Mouse (Mus musculus): ENCODE results near the gene Negr1. TPM values are rescaled to one million over a fixed set of nuclear protein-coding genes. Genes with fewer than 3 reads are reported as not detected.

The Negr1 gene
- polyA plus RNA-seq, 1 experiment from 2014 or later, result 0.12 TPM

DNA sequence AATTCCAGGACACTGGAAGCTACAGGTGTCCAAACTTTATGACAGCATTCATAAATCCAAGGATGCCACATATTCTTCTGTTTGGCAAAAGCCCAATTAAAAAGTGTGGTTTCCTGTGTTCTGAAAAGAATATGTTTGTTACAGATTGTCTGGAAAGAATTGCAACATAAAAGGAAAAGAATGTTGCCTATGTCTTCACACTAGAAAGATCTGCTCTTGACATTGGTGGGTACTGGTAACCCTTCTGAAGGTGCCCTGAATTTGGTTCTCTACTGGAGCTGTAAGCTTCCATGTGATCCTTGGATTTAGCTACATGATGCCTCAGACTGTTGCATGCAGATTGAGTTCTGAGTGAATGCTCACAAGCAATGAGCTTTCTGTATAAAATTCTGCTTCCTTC lies 718.1 kb downstream of the Negr1 start:
- no peaks in the 10 kb centered on the region for H3K4me1 ChIP-seq (replicated peaks)
- no peak overlapping the region for H3K27ac ChIP-seq
- H3K9ac ChIP-seq, result no peak overlapping the region
- no peaks in the 10 kb centered on the region for H3K9me3 ChIP-seq (replicated peaks)
- no peak overlapping the region for H3K4me3 ChIP-seq (replicated peaks)
- DNase-seq (no peak), ATAC-seq (ENCODE audit: low read depth) (no peak)
- no peak overlapping the region for H3K4me2 ChIP-seq
- no peaks in the 10 kb centered on the region for H3K27me3 ChIP-seq
- H3K36me3 ChIP-seq, result no peaks in the 10 kb centered on the region

DNA sequence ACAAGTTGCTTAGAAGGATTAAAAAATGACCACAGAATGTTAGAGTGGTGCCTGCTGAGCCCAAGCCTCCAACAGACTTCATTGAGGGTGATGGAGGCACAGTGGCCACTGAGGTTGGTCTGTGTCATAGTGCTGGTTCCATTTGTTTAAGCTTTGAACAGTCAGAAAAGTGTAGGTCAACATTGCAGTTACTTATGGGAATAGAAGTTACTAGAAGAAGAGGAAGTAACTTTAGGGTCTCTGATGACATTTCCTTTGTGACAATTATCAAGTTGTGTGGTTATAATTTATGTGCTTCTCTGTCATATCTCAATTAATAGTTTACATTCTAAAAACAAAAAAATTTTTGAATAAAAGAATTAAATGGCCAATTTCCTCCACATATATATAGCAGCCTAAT lies 719.7 kb downstream of the Negr1 start:
- Histone ChIP-seq H3K9ac (no peak overlapping the region), H3K27ac (no peak overlapping the region), H3K4me3 (replicated peaks) (no peak overlapping the region), H3K4me1 (replicated peaks) (no peaks in the 10 kb centered on the region), H3K27me3 (no peaks in the 10 kb centered on the region), H3K36me3 (no peaks in the 10 kb centered on the region), H3K9me3 (replicated peaks) (no peaks in the 10 kb centered on the region), H3K4me2 (no peak overlapping the region)
- DNase-seq, result no peak
- ATAC-seq (ENCODE audit: low read depth), result no peak

DNA sequence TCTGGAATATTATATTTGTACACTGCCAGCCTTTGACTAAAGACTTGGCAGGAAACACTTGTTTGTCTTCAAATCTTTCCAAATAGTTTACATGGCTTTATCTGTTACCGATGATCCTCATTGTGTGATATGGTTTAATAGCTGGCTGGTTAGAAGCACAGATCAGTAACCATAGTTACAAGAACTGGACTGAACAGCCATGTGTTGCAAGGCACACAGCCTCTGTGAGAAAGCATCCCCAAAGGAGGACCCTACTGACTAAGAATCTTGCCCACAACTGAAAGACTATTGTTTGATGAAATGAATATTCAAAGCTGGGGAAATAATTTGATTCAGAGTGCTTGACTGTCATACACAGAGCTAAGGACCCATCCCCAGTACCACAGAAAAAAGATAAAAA lies 729.7 kb downstream of the Negr1 start:
- Histone ChIP-seq H3K4me2 (no peak overlapping the region), H3K27ac (no peak overlapping the region), H3K27me3 (no peaks in the 10 kb centered on the region), H3K9ac (no peak overlapping the region), H3K36me3 (no peaks in the 10 kb centered on the region), H3K9me3 (replicated peaks) (no peaks in the 10 kb centered on the region), H3K4me1 (replicated peaks) (no peaks in the 10 kb centered on the region), H3K4me3 (replicated peaks) (no peak overlapping the region)
- ATAC-seq (ENCODE audit: low read depth) (no peak), DNase-seq (no peak)
- WGBS (ENCODE audit: insufficient replicate concordance), result 78% methylated on average over 1 of the region's 1 CpGs

DNA sequence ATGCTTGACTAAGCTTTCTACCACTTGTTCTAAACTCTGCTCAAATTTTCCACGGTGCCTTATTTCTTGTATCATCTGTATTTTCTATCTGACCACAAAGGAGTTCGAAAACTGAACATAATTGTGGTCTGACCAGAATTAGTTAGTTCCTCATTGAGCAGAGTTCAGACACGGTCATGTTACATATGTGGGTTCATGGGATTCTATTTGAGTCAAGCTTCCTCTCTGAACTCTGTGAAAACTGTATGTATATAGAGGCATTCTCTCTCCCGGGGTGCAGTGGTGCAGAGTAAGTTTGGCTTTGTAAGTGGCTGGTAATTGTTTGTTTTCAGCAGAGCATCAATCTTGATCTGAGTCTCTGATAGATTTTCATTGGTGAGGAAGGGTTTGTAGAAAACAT lies 735.6 kb downstream of the Negr1 start:
- WGBS (ENCODE audit: insufficient replicate concordance), result 29% methylated on average over 4 of the region's 4 CpGs
- no peaks in the 10 kb centered on the region for H3K9me3 ChIP-seq (replicated peaks)
- ATAC-seq (ENCODE audit: low read depth) (no peak), DNase-seq (no peak)
- no peaks in the 10 kb centered on the region for H3K4me1 ChIP-seq (replicated peaks)
- no peaks in the 10 kb centered on the region for H3K36me3 ChIP-seq
- no peaks in the 10 kb centered on the region for H3K27me3 ChIP-seq
- H3K9ac ChIP-seq, result no peak overlapping the region
- H3K4me3 ChIP-seq (replicated peaks), result no peak overlapping the region
- no peak overlapping the region for H3K27ac ChIP-seq
- H3K4me2 ChIP-seq, result no peak overlapping the region

DNA sequence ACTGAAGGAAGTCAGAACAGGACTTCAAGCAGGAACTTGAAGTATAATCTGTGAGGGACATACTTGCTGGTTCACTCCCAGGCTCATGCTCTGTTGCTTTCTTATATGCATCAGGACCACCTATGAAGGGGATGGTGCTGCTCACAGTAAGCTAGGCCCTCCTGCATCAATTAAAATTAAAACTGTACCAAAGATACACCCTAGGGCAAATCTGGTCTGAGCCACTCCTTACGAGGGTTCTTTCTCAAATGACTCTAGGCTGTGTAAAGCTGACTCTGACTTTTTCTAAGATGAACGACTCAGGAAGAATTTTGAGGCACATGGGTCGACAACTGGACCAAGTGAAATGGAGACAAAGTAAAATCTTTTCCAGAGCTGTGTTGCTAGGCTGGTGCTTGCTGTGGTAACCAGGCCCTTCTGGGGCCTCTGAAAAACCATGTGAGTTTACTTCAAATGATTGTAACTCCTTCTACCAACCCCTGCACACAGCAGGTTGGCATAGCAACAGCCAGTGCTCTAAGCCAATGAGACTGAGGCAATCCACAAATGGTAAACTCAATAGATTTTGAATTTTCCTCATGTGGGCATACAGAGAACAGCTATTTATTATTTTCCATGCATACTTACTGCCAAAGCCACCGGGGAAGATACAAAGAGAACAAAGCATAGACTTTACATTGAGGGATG lies 742.0 kb downstream of the Negr1 start:
- H3K4me1 ChIP-seq (replicated peaks), result no peaks in the 10 kb centered on the region
- DNase-seq, result no peak
- WGBS (ENCODE audit: insufficient replicate concordance), result 46% methylated on average over 4 of the region's 4 CpGs

DNA sequence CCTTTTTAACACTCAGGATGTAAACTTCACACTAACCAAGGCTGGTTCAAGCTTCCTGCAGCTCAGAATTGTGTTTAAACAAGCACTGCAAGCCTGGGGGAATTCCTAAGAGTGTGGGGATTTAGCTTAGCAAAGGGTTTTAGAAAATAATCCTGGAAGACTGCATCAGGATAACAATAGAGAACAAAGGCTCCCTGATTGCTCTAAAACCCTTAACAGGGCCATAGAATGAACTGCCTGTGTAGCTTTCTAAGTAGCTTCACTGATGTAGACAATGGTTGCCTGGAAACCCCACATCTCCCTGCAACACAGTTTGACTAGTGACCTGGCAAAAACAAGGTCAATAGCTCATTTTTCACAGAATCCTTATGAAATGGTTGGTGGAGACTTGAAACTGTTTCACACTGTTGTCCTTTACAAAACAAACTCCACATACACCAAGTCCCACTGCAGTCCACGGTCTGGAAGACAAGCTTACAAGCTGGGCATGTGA lies 759.5 kb downstream of the Negr1 start:
- Histone ChIP-seq H3K4me2 (no peak overlapping the region), H3K27ac (no peak overlapping the region), H3K4me1 (replicated peaks) (no peaks in the 10 kb centered on the region), H3K4me3 (replicated peaks) (no peak overlapping the region), H3K27me3 (no peaks in the 10 kb centered on the region), H3K36me3 (no peaks in the 10 kb centered on the region), H3K9ac (no peak overlapping the region), H3K9me3 (replicated peaks) (no peaks in the 10 kb centered on the region)
- WGBS (ENCODE audit: insufficient replicate concordance), result 38% methylated on average over 1 of the region's 1 CpGs
- no peak for DNase-seq
- ATAC-seq (ENCODE audit: low read depth), result no peak

More for the DNA sequence above, 742.0 kb downstream of the Negr1 start:
- Histone ChIP-seq H3K9ac (no peak overlapping the region), H3K9me3 (replicated peaks) (no peaks in the 10 kb centered on the region), H3K36me3 (no peaks in the 10 kb centered on the region), H3K27ac (no peak overlapping the region), H3K4me2 (no peak overlapping the region), H3K27me3 (no peaks in the 10 kb centered on the region), H3K4me3 (replicated peaks) (no peak overlapping the region)
- no peak for ATAC-seq (ENCODE audit: low read depth)

DNA sequence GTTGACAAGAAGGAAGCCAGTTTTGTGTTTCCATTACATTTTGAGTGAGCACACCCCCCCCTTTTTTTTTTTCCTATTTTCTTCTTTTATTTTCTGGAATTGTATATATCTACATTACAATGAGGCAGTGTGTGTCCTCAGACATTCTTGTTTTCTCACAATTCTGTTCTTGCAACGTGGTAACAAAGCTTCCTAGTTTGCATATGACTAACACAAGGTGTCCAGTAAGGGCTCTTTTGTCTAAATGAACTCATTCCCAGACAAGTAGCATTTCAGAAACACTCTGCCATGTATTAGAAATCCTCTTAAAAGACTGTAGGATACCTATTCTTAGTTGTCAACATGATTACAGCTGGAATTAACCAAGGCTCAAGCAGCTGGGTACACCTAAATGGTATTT lies 760.2 kb downstream of the Negr1 start:
- WGBS (ENCODE audit: insufficient replicate concordance), result 21% methylated on average over 1 of the region's 1 CpGs
- H3K4me1 ChIP-seq (replicated peaks), result no peaks in the 10 kb centered on the region
- no peaks in the 10 kb centered on the region for H3K36me3 ChIP-seq
- H3K4me3 ChIP-seq (replicated peaks), result no peak overlapping the region
- no peaks in the 10 kb centered on the region for H3K27me3 ChIP-seq
- H3K4me2 ChIP-seq, result no peak overlapping the region
- DNase-seq, result no peak
- H3K27ac ChIP-seq, result no peak overlapping the region
- no peak overlapping the region for H3K9ac ChIP-seq
- H3K9me3 ChIP-seq (replicated peaks), result no peaks in the 10 kb centered on the region
- ATAC-seq (ENCODE audit: low read depth), result no peak

DNA sequence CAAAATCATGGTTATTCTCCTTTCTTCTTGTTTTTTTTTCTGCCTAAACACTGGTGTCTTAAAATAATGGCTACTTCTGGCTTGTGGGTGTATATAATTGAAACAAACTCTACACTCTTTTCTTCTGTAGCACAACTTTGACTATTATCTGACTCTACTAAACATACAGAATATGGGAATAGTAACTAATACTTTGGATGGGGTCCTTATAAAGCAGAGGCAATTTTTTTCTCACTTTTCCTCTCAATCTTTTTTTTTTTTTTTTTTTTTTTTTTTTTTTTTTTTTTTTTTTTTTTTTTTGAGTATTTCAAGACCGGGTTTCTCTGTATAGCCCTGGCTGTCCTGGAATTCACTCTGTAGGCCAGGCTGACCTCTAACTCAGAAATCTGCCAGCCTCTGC lies 772.6 kb downstream of the Negr1 start:
- WGBS (ENCODE audit: insufficient replicate concordance), result 50% methylated on average over 1 of the region's 1 CpGs
- Histone ChIP-seq H3K9me3 (replicated peaks) (no peaks in the 10 kb centered on the region), H3K9ac (no peak overlapping the region), H3K4me1 (replicated peaks) (no peaks in the 10 kb centered on the region), H3K4me2 (no peak overlapping the region), H3K27ac (no peak overlapping the region), H3K36me3 (no peaks in the 10 kb centered on the region), H3K27me3 (no peaks in the 10 kb centered on the region), H3K4me3 (replicated peaks) (no peak overlapping the region)
- no peak for ATAC-seq (ENCODE audit: low read depth)
- DNase-seq, result no peak

DNA sequence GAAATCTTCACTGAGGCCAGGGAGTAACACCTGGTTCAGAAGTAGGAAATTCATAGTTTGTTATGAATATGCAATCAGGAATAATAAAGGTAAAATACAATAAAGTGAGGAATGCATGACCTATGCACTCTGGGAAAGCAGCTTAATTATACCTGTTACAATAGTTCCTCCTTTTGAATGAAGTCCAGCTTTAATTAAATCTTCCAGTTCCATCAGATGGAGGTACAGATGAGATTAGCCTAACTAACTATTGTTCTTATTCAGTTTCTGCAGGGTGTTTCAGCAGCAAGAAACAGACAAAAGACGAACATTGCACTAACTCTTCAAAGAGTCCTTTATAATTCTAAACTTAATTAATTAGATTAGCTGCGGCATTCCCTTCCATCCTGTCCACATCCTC lies 787.9 kb downstream of the Negr1 start:
- no peak overlapping the region for H3K9ac ChIP-seq
- no peak overlapping the region for H3K27ac ChIP-seq
- H3K4me1 ChIP-seq (replicated peaks), result no peaks in the 10 kb centered on the region
- H3K4me2 ChIP-seq, result no peak overlapping the region
- no peaks in the 10 kb centered on the region for H3K9me3 ChIP-seq (replicated peaks)
- ATAC-seq (ENCODE audit: low read depth) (no peak), DNase-seq (no peak)
- no peak overlapping the region for H3K4me3 ChIP-seq (replicated peaks)
- WGBS (ENCODE audit: insufficient replicate concordance), result 47% methylated on average over 2 of the region's 2 CpGs
- H3K36me3 ChIP-seq, result no peaks in the 10 kb centered on the region
- no peaks in the 10 kb centered on the region for H3K27me3 ChIP-seq

DNA sequence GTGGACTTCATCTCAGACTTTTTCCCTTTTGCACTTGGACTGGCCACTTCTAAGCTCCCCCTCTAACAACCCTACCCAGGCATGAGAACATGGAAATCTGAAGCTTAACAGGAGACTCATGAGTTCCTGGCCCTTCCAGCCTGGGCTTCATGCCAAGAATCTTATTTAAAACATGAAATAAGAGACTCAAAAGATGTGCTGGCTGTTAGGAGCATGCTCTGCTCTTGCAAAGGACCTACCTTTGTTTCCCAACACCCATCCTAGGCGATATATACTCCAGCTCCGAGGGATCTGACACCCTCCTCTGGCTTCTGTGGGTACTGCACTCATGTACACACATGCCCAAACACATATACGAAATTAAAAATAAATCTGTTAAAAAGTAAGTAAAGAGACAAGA lies 797.3 kb downstream of the Negr1 start:
- H3K9ac ChIP-seq, result no peak overlapping the region
- no peak overlapping the region for H3K27ac ChIP-seq
- H3K4me2 ChIP-seq, result no peak overlapping the region
- no peaks in the 10 kb centered on the region for H3K27me3 ChIP-seq
- ATAC-seq (ENCODE audit: low read depth) (no peak), DNase-seq (no peak)
- H3K9me3 ChIP-seq (replicated peaks), result no peaks in the 10 kb centered on the region
- H3K4me3 ChIP-seq (replicated peaks), result no peak overlapping the region
- no peaks in the 10 kb centered on the region for H3K4me1 ChIP-seq (replicated peaks)
- 42% methylated on average over 3 of the region's 3 CpGs for WGBS (ENCODE audit: insufficient replicate concordance)
- H3K36me3 ChIP-seq, result no peaks in the 10 kb centered on the region

DNA sequence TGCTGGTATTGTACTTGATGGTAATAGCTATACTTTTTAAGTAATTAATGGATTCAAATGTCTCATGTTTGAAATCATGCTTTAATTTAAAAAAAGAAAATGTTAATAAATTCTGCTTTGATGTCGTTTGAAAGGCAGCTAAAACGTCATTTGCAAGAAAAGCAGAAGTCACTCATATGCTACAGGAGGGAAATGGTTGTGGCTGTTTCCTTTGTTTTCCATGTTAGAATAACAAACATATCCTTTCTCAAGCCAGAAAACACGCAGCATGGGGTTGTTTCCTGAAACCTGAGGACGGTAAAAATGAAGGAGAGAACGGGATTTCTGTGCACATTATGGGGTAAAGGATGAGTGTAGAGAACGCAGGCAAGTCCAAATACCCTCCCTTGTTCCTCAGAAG lies 798.2 kb downstream of the Negr1 start:
- no peaks in the 10 kb centered on the region for H3K9me3 ChIP-seq (replicated peaks)
- H3K36me3 ChIP-seq, result no peaks in the 10 kb centered on the region
- WGBS (ENCODE audit: insufficient replicate concordance), result 23% methylated on average over 6 of the region's 6 CpGs
- no peak overlapping the region for H3K4me2 ChIP-seq
- H3K4me3 ChIP-seq (replicated peaks), result no peak overlapping the region
- H3K27ac ChIP-seq, result no peak overlapping the region
- DNase-seq (no peak), ATAC-seq (ENCODE audit: low read depth) (no peak)
- no peak overlapping the region for H3K9ac ChIP-seq
- no peaks in the 10 kb centered on the region for H3K4me1 ChIP-seq (replicated peaks)
- H3K27me3 ChIP-seq, result no peaks in the 10 kb centered on the region

All from liver, embryonic 13.5 days (tissue).